Mouse (Mus musculus): ENCODE results near the gene Etfa.

Gene Etfa

DNA sequence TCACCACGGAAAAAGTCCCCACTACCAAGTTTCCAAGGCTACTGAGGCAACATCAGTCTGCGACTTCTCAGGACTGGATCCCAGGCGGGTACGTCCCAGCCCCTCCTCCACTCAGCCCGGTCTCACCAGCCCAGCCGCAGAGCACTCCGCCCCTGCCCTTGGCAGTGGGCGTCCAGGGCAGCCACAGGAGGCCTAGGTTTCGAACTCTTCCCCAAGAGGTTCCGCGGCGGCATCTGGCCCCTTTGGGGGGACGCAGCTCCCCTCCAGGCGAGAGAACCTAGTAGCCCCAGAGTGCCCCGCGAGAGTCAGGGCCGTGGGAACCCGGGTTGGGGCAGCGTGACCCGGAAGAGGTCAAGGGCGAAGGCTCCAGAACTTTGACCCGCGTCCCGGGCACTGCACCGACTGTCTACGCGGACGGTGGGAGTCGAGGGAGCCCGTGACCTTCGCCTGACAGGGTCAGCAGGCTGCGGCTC is 486 bp downstream of the Etfa start:
- no peak for DNase-seq (ENCODE audit: low spot score in 2 of 2)

DNA sequence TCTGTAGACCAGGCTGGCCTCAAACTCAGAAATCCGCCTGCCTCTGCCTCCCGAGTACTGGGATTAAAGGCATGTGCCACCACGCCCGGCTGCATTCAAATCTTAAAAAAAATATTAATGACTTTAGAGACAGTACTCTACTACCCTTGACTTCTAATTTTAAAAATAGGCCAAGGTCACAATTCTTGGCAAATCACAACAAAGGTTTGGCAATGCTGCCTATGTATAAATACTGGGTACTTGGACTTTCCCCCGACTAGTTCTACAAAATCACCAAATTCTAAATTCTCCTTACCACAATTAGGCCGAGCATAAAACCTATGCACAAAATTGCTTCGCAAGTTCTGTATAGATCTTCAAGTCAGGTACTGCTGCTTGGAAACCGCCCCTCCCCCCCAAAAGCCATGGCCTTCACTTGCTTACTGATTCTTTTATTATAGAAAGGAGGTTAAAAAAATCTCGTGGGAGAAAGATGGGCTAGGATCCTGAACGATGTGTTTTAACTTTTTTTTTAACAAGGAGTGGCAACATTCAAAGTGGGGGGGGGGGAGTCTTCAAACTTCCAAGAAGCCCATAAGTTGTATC is 1.3 kb downstream of the Etfa start:
- DNase-seq (ENCODE audit: low spot score in 2 of 2) = peak in 1 of 2 experiments; percentile 11

DNA sequence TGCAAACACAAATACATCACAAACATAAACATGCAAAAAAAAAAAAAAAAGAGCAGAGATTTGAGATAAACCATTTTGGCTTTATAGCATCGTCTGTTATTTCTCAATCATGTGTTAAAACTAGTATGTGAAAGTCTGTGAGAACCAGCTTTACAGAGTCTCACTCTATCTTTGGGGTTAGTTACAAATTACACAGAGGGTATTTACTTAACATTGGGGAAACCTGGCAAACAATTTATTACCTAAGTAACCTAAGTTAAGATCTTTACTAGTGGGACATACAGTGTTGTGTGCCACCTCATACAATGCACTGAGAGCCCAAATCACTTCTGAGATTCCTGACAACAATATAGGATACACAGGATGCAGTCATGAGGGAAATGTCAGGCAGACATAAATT is 2.3 kb downstream of the Etfa start:
- no peak for DNase-seq (ENCODE audit: low spot score in 2 of 2)

DNA sequence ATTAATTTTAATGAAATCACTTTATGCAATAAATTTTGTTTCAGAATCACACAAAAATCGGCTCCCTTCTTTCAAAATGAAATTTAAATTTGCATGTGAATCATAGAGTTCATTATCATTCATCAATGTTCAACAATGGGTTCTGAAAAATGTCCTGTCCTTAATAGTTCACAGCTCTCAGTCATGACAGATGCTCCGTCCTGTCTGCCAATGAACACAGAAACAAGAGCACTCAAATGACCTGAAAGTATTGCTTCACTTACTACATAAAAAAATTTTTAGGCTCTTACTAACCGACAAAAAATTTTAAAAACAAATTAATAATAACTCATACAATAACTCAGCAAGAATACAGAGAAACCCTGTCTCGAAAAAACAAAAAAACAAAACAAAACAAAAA is 3.3 kb downstream of the Etfa start:
- DNase-seq (ENCODE audit: low spot score in 2 of 2) = no peak

DNA sequence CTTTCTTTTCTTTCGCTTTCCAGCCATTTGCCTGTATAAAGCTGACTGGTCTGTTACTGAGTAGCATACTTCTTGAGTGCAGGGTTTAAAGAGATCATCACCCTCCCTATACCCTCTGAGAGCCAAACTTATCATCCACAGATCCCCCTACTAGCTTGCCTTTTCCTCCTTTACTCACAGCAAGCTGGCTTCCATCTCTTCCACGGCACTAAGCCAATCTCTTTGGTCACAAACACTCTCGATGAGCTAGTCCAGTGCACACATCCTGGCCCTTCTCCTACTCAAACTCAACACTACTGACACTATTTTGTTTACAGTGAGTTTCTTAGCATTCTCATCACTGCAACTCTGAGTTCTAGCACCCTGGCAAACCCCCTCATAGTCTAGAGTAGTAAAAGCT is 4.1 kb downstream of the Etfa start:
- DNase-seq (ENCODE audit: low spot score in 2 of 2) = no peak

DNA sequence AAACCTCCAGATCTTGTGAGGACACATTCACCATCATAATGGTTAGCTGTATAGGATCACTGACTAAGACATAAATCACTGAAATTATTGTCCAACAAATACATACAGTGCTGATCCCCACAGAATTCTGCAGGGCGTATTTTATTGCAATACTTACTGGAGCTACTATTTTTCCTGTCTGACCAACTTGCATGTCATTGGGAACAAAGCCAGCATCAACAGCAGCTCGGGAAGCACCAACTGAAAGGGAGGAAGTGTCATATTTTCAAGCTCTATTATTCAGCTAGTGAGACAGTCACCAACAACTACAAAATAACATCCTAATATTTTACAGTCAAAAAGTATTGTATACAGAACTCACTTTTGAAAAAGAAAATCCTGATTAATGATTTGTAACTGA is 29.9 kb downstream of the Etfa start:
- DNase-seq (ENCODE audit: low spot score in 2 of 2) = no peak

DNA sequence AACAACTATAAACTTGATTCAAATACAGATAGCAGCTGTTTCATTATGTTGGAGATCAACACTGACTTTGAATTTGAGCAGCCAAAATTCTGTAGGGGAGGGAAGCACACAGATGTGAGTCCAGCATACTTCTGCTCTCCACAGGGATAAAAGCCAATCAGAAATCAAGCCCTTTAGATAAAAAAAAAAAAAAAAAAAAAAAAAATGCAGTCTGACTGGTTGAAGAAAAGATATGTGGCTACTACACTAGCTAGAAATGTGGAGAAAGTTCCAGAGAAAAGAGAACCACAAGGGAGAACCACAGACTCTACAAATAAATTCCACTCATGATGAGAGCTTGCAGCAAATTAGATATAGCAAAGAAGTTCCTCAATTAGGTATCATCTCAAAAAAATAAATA is 33.3 kb downstream of the Etfa start:
- DNase-seq (ENCODE audit: low spot score in 2 of 2) = no peak

DNA sequence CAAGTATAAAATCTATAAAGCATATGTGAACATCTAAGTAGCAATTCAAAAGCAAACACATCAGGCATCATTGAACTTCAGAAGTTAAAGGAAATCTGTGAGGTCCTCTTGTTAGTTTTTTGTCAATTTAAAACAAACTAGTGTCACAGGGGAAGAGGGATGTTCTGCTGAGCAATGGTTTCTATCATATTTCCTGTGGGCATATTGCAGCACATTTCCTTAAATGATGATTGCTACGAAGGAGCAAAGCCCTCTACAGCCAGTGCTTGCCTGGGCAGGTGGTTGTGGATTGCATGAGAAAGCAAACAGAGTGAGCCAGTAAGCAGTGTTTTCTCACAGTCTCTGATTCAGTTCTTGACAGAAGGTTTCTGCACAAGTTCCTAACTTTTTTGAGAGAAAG is 36.0 kb downstream of the Etfa start:
- no peak for DNase-seq (ENCODE audit: low spot score in 2 of 2)

DNA sequence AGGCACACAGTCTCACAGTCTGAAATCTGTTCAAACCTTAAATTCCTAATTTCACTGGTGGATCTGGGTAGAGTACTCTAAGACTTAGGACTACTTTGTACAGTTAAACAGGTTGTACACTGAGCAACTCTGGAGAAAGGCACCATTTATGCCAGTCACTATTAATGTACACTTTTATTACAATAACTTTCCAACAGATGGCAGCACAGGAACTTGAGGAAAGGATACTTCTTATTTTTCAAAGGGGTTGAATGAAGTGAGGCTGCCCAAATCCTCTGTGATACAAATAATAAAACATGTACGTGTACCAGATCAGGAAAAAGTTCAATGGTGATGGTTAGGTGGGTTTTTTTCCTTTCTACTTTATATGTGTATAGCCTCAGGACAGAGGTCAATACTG is 43.6 kb downstream of the Etfa start:
- no peak for DNase-seq (ENCODE audit: low spot score in 2 of 2)

DNA sequence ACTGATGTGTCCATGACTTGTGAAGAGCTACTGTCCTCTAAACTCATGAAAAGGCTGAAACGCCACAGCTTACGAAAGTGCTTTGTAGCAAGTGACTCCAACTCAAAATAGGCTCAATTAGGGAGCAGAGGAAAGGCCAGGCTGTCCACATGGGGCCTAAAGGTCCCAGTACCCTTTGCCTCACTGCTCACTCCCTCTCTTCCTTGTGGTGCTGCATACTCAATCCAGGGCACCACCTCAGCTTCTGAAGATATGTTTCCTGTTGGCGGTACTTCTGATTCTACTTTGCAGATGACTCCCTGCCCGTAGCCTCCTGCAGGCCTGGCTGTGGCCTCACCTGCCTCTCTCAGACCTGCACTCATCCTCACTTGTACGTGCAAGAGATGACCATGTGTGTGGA is 58.7 kb downstream of the Etfa start:
- DNase-seq (ENCODE audit: low spot score in 2 of 2) = no peak

DNA sequence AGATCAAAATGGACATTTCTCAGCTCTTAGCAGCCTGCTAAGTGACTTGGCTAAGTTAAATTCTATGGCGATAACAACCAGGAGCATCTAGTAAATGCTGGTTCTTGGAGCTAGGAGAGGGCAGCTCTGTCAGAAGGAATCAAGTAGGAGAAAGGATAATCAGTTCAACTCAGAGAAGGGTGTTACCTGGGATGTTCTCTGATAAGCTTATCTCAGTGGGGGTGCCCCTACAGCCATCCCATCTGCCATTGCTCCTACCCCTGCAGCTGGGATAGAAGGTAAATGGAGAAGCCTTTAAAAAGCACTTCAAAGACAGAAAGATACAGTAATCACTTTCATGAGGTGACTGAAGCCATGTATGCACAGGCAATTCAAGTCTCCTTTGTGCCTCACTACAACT is 59.1 kb downstream of the Etfa start:
- DNase-seq (ENCODE audit: low spot score in 2 of 2) = no peak

DNA sequence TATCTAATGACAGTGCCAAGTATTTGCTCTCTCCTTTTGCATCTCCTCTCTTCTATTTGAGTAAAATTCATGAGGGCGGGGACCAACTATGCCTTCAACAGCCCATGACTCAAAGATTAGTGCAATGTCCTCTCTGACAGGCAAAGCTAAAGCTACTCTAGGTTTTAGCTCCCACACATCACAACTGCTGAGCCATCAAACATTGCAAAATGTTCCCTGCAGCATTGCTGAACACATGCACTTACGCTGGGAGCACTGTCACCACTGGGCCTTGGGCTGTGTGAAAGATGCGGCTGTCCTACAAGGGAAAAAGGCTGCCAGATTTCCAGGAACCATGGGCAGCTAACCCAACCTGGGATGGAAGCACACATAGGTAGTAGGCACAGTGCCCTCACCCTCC is 60.6 kb downstream of the Etfa start:
- DNase-seq (ENCODE audit: low spot score in 2 of 2) = no peak

DNA sequence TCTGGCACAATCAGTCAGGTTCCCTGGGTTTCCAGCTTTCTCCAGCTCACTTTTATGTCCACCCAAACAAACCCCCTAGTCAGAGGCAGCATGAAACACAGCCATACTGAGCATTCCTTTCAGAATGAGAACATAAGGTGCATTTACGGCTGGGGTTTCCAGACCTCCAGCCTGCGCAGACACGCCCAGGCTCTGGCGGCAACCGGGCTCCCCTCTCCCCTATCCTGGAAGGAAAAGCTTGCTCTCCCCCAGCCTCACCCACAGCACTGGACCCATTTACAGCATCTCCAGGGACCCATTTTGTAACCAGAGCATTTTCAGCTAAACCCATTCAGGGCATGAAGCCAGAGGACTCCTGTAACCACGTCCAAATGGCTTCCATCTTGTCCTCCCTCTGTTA is 62.0 kb downstream of the Etfa start:
- no peak for DNase-seq (ENCODE audit: low spot score in 2 of 2)

DNA sequence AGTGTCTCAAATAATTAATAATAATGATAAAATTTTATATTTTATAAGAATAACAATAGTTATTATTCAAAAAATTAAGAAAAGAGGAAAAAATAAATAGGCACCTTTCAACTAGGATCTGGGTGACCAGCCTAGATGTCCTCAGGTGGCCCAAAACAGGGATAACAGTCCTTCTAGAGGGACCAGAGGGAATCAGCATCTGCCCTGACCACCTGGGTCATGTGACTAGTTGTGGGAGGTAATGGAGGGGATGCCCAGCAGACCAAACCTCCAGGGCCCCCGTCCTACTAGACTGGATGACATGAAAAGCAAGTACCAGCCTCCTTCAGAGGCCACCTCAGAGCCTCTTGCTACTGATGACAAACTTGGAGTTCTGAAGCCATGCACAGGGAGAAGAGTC is 62.9 kb downstream of the Etfa start:
- no peak for DNase-seq (ENCODE audit: low spot score in 2 of 2)

DNA sequence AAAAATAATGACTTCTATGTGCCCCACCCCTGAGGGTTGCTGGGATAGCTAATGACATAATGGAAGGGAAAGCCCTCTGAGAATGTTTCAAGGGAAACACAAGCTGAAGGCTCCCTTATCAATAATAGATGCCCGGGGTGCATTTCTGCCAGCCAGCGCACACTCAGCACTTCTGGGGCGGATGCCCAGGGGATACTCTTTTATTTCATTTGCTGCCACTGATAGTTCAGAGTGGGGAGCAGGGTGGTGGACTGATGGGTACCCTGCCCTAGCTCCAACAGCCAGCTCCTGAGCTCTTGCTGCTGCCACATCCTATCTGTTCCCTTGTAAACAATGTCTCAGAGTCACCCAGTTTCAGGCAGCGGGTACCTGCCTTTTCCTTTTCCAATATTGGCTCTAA is 64.5 kb downstream of the Etfa start:
- no peak for DNase-seq (ENCODE audit: low spot score in 2 of 2)

DNA sequence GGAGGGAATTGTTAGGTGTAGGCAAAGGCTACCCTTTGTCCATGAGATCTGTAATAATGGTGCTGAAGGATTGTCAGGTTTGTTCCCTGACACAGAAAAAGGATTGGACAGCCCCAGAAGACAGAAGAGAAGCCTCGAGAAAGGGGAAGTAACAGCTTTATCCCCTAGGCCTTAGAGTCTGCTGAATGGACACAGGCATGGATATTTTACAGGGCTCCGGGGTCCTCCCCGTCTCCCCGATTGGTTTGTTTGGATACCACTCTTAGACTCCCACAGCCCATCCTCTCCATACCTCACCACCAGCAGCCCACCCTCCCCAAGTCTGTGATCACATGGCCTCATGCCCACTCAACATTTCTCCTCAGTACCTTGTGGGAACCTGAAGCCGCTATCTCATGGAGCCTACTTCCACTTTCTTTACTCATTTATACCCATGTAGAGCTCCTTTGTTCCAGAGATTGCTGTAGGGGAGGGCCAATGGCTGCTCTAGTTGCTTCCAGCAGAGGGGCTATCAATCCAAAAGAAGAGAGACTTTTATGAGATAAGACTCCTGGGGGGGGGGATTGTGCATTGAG is 72.8 kb downstream of the Etfa start:
- no peak for DNase-seq (ENCODE audit: low spot score in 2 of 2)

DNA sequence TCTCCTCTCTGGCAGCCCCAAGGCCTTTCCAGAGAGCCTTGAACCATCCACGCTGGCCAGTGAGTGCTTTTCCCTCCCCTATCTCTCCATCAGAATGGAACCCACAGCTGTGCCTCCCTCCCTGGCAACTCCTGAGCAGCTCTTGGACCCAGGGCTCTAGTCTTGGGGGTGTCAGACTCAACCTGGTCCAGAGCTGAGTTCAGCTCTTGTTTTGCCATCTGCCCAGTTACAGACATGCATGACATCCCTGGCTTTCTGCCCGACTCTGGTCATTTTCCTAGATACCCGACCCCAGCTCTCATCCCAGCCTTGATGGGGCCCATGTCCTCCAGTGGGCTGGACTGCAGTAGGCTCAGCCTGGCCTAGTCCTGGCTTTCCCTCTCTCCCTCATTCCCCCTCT is 73.6 kb downstream of the Etfa start:
- DNase-seq (ENCODE audit: low spot score in 2 of 2) = no peak

DNA sequence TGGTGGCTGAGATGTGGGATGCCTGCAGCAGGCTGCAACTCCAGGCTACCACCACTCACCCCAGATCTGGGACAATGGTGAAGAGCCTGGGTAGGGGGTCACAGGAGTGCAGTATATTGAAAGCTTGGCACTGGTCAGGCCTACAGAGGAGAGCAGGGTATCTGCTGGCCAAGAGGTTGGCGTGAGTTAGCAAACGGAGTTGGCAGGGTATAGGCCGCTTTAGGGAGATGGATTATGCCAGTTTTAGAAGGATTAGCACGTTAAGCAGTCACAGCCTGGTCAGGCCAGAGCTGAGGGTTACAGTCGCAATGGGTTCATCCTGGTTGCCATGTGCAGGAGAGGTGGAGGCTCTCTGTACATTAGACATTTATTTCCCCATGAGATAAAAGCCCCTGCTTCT is 78.2 kb downstream of the Etfa start:
- no peak for DNase-seq (ENCODE audit: low spot score in 2 of 2)

DNA sequence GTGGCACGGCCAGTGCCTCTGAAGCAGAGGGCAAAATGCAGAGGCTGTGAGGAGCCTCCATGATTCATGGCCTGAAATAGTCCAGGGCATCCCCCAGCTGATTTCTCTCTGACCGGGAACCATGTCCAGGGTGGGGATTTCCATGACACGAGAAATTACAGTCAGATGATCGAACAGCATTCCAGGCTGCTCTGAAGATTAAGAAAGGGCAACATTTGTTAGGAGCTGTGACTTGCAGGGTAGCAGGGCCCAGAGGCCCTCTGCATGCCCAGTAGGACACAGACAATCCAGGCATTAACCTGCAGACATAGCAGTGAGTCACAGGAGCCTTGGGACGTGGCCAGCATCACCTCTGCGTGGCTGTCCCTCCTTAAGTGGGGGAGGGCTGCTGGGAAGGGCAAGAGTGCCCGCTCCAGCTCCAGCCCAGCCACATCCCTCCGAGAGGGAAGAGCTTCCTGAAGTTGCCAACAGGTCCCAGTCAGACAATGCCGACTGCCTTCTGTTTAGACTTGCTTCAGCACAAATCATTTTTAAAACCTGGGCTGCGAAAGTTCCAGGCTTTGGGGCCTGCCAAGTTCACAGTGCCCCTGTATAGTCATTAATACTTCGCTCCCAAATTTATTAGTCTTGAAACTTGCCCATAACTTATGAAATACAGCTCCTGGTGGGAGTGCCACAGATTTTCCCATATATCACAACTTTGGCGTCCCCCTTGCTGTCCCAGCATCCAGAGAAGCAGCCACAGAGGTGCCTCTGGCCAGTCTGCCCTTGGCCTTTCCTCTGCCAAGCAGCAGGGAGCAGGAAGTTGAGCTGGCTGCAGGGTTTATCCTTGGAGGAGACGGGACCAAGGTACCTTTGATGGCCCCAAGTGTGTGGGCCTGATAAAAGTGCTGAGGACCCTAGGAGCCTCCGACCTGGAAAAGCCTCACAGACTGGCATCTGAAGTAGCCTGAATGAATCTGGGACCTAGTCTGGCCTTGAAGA is 79.4 kb downstream of the Etfa start:
- DNase-seq (ENCODE audit: low spot score in 2 of 2) = no peak

DNA sequence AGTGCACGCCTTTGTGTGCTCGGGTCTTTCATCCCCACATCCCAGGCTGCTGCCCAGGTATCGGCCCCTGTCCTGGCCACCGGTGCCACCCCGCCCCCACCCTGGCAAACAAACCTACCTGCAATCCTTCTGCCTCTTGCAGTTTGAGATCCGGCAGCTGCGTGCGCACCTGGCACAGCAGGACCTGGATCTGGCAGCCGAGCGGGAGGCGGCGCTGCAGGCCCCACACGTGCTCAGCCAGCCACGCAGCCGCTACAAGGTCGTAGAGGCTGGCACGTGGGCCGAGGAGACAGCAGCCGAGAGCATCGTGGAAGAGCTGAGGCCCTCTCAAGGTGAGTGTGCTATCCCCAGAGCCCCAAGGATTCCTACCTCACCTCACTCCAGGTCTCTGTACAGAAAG is 81.9 kb downstream of the Etfa start:
- no peak for DNase-seq (ENCODE audit: low spot score in 2 of 2)

DNA sequence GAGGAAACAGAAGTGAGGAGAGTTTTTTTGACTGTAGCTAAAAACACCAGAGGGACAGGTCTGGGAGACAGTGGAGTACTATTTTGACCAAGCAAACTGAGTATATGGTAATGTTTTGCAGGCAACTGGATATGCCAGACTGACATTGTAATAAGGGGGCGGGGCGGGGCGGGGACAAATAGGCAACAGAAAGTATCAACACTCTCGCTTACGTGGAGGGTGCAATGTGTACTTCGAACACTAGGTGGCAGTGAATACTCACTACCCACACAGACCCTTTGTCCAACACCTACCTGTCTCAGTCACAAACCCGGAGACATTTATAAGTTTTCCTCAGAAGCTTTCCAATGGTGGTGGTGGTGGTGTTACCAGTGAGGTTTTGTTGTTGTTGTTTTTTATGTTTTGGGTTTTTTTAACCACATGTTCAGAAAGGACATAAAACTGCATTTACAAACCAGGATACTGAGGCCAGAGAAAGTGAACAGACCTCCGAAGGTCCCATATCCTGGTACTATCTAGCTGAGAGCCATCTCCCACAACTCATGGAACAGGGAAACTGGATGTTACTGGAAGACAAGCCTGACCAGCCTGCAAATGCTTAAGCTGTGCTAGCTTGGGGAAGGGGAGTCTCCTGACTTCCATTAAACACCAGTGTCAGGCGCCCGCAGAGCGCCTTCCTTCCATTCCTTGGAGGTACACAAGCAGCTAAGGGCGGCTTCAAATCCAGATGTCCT is 82.6 kb downstream of the Etfa start:
- DNase-seq (ENCODE audit: low spot score in 2 of 2) = peak; percentile 38 to 60

DNA sequence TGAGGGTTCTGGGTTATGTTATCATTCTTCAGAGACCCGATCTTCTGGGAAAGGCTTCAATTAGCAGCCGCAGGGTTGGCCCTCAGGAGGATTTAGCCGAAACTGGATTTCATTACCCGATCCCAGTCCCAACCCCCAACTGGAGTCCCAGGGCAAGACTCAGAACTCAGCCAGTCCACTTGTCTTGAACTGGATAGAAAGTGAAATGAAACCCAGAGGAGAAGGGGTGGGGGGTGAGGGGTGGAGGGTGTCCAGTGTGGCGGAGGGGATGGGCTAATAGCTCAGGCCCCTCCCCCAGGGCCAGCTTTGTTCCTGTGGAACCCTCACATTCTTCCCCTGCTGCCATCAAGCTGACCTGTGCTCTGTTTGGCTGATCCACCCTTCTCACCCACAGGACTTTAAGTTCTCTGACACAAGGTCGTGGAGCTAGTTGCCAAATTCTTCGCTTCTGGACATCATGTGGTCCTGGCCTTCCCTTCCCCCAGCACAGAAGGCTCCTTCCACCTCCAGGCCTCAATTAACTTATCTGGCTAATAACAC is 86.7 kb downstream of the Etfa start:
- no peak for DNase-seq (ENCODE audit: low spot score in 2 of 2)

All from frontal cortex, postnatal 10 days (tissue).